Mouse (Mus musculus): ENCODE measurements around the gene Sergef.

GRCm38 (mm10) chr7:46586621-46587216 is 52.9 kb downstream of the Sergef start:
- TF ChIP-seq TAL1 (IDR thresholded peaks at IDR 0.05; ENCODE audit: low read length), result no peak
- no peak for TF ChIP-seq GATA1 (IDR thresholded peaks at IDR 0.05; ENCODE audit: low read length)

All from erythroblast, embryonic 14.5 days (primary cell).